Mouse (Mus musculus) midbrain, embryonic 11.5 days (tissue): ENCODE data around the gene Cfap100. TPM values are rescaled to one million over a fixed set of nuclear protein-coding genes. Genes with fewer than 3 reads are reported as not detected.

Experiments used
- ATAC-seq: fragments of 200-750 bp; cut with Nextera tagmentation; 2 replicates; pipeline ENCODE4 v1.8.0; 2017; ENCODE audit warnings: moderate TSS enrichment, moderate library complexity; ENCODE audit not compliant: low FRiP score
- DNase-seq: peaks from one replicate; pipeline ENCODE4 v3.0.0; 2015; ENCODE audit warnings: low spot score; ENCODE audit errors: missing footprints
- H3K27ac ChIP-seq: fragments of 300-500 bp; sonication (generic); 2 replicates; pipeline ENCODE4 v1.5.1; 2014; ENCODE audit warnings: low read depth, low read length
- H3K27me3 ChIP-seq: fragments of 300-500 bp; sonication (generic); 2 replicates; pipeline ENCODE4 v1.6.1; 2014; ENCODE audit warnings: mild to moderate bottlenecking, low read length, moderate library complexity, mixed read lengths; ENCODE audit not compliant: control insufficient read depth, insufficient read depth
- H3K36me3 ChIP-seq: fragments of 300-500 bp; sonication (generic); 2 replicates; pipeline ENCODE4 v1.6.1; 2014; ENCODE audit warnings: mild to moderate bottlenecking, low read length, moderate library complexity, mixed read lengths; ENCODE audit not compliant: control insufficient read depth, insufficient read depth
- H3K4me1 ChIP-seq: fragments of 300-500 bp; sonication (generic); 2 replicates; pipeline ENCODE4 v1.6.1; 2014; ENCODE audit warnings: low read length; ENCODE audit not compliant: control insufficient read depth, insufficient read depth
- H3K4me2 ChIP-seq: fragments of 300-500 bp; sonication (generic); 2 replicates; pipeline ENCODE4 v1.6.1; 2014; ENCODE audit warnings: mild to moderate bottlenecking, moderate library complexity
- H3K4me3 ChIP-seq: fragments of 300-500 bp; sonication (generic); 2 replicates; pipeline ENCODE4 v1.5.1; 2014; ENCODE audit warnings: low read depth, low read length
- H3K9ac ChIP-seq: fragments of 300-500 bp; sonication (generic); 2 replicates; pipeline ENCODE4 v1.6.1; 2014; ENCODE audit warnings: low read length
- H3K9me3 ChIP-seq: fragments of 300-500 bp; sonication (generic); 2 replicates; pipeline ENCODE4 v1.6.1; 2016; ENCODE audit warnings: low read length; ENCODE audit not compliant: control insufficient read depth
- WGBS: fragments of 180-500 bp; shearing (Covaris S2); extraction: QIAGEN DNeasy Blood & Tissue Kit; methylation state at CpG from one replicate; pipeline ENCODE4 v1.1.7; 2014; 5-methylcytosine and 5-hydroxymethylcytosine counted together
- polyA plus RNA-seq: library from polyadenylated mRNA; unstranded; fragments of >200 nt; fragmentation: Nextera tagmentation; extraction: Ambion mirVana; gene quantifications from 2 replicates; pipeline ENCODE4 v1.2.1, GENCODE M21; 2014

The Cfap100 gene
- polyA plus RNA-seq, 1 experiment from 2014 or later: 2.8 TPM

DNA sequence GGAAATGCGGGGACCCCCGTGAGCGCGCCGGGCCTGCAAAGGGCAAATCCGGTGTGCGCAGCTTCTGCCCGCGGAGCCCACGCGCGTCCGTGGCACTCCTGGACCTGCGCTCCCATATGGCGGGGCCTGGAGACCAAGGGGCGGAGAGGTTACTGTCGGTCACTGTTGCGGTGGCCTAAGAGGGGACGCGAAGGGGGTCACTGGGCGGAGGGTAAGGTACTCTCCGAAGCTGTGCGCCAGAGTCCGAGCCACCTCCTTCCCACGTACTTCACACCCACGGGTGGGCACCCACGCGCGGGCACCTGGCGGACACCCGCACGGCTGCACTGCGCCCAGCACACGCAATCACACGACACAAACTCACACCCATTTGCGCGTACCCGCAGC, 34.2 kb upstream of the Cfap100 start:
- H3K4me3 ChIP-seq: peak overlapping the region; percentile 61
- H3K4me1 ChIP-seq: peaks cover 14% of the 10 kb centered on the region
- no peaks in the 10 kb centered on the region for H3K9me3 ChIP-seq
- peak; percentile 88 for DNase-seq
- ATAC-seq: peak; percentile 61
- H3K36me3 ChIP-seq: no peaks in the 10 kb centered on the region
- H3K9ac ChIP-seq: peak overlapping the region; percentile 72
- H3K4me2 ChIP-seq: peak overlapping the region; percentile 100
- no peak overlapping the region for H3K27ac ChIP-seq
- H3K27me3 ChIP-seq: peaks cover 23% of the 10 kb centered on the region
- under 1% methylated on average over 31 of the region's 38 CpGs for WGBS

DNA sequence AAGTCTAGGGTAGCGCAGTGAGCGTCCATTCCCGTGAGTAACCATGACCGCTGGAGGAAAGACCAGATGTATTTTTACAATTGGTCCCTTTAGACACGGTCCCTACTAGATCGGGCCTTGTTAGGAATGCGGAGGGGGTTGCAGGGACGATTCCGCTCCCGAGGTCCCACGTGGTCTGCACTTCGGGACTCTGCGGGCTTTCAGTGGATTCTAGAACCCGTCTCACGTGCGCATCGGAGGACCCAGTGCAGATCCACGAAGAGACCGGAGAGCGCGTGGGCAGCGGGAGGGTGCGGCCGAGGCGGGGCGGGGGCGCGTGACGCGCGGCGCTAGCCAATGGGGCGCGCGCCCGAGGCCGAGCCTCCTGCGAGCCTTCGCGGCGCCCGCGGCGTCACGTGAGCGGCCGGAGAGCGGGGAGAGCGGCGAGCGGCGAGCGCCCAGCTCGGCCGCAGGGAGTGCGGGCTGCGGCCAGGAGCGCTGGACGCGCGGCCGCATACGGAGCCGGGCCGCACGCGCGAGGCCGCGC, 33.6 kb upstream of the Cfap100 start, which contains the start of gene Klf15:
Klf15 (plus strand) TSS at position 396 of the 526 bp plus-strand sequence.
- Histone ChIP-seq H3K27me3 (peaks cover 23% of the 10 kb centered on the region), H3K36me3 (no peaks in the 10 kb centered on the region), H3K9ac (peak within 1 kb of the TSS; percentile 72), H3K27ac (no peak within 1 kb of the TSS), H3K9me3 (no peaks in the 10 kb centered on the region), H3K4me2 (peak within 1 kb of the TSS; percentile 100), H3K4me3 (peak within 1 kb of the TSS; percentile 61), H3K4me1 (peaks cover 14% of the 10 kb centered on the region)
- DNase-seq (peak; percentile 97), ATAC-seq (peak; percentile 87)
- under 1% methylated on average over 70 of the region's 70 CpGs for WGBS

DNA sequence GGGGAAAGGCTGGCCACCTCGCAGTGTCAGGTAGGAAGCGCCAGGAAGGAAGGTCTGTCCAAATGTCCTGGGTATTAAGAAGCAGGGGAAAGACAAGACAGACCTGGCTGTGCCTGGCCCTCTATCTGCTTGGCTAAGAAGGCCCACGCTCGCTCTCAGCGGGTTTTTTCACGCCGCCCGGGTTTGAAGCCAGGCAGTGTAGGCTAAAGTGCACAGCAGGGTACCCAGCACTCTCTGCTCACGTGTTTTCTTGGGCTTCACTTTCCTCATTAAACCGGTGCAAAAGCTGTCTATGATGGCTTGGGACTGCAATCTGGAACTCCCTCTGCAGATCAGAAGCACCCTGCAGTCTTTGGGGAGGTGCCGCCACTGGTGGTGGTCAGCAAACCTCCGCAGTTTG, 33.2 kb upstream of the Cfap100 start:
- H3K9ac ChIP-seq: no peak overlapping the region; the same call in 1 of the 2 replicates
- H3K27ac ChIP-seq: no peak overlapping the region
- H3K4me1 ChIP-seq: peaks cover 14% of the 10 kb centered on the region
- peak; percentile 8 for ATAC-seq
- no peak for DNase-seq
- H3K36me3 ChIP-seq: no peaks in the 10 kb centered on the region
- peak overlapping the region; percentile 100 for H3K4me2 ChIP-seq
- WGBS: 10% methylated on average over 12 of the region's 12 CpGs
- no peaks in the 10 kb centered on the region for H3K9me3 ChIP-seq
- H3K27me3 ChIP-seq: peaks cover 23% of the 10 kb centered on the region
- H3K4me3 ChIP-seq: peak overlapping the region; percentile 61

DNA sequence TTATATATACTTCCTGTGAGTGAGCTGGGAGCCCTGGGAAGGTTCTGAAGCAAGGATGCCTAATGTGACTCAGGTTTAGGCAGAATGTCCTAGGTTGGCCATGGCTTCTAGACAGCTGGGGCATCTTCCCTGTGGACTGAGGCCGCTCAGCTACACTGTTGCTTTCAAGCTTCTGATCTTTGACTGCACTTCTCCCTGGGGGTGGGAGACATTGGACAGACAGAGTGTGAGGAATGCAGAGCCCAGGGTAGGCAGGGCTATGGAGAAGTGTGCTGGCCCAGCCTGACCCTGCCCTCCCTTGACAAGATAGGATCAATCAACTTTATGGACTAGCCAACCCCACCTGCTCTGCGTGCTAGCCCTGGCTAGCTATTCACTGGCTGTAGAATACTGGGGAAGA, 32.6 kb upstream of the Cfap100 start:
- H3K9ac ChIP-seq: no peak overlapping the region
- peaks cover 23% of the 10 kb centered on the region for H3K27me3 ChIP-seq
- H3K4me1 ChIP-seq: peaks cover 14% of the 10 kb centered on the region
- ATAC-seq (no peak), DNase-seq (no peak)
- no peak overlapping the region for H3K4me3 ChIP-seq
- H3K27ac ChIP-seq: no peak overlapping the region
- 58% methylated on average over 2 of the region's 2 CpGs for WGBS
- no peaks in the 10 kb centered on the region for H3K36me3 ChIP-seq
- no peak overlapping the region for H3K4me2 ChIP-seq
- no peaks in the 10 kb centered on the region for H3K9me3 ChIP-seq

DNA sequence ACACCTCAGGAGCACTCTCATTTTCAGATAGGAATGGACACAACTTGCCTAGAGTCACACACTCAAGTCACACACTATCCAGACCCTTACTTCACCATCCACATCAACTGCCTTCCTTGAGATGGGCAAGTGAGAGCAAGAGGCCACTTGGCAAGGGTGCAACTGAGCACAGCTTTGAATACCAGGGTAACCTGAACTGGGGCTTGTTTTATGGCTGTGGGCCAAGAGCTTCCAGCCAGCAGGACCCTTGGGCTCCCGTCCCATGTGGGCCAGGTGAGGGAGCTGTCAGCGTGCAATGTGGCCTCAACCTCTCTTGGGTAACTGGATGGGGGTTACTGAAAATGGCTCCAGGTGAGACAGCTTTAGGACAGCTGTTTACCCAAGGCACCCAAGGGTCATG, 28.8 kb upstream of the Cfap100 start:
- ATAC-seq (no peak), DNase-seq (no peak)
- no peaks in the 10 kb centered on the region for H3K9me3 ChIP-seq
- no peak overlapping the region for H3K27ac ChIP-seq
- H3K9ac ChIP-seq: no peak overlapping the region
- H3K4me2 ChIP-seq: no peak overlapping the region
- H3K36me3 ChIP-seq: no peaks in the 10 kb centered on the region
- peaks cover 17% of the 10 kb centered on the region for H3K27me3 ChIP-seq
- no peak overlapping the region for H3K4me3 ChIP-seq
- 85% methylated on average over 2 of the region's 2 CpGs for WGBS
- H3K4me1 ChIP-seq: no peaks in the 10 kb centered on the region; the same call in 1 of the 2 replicates

DNA sequence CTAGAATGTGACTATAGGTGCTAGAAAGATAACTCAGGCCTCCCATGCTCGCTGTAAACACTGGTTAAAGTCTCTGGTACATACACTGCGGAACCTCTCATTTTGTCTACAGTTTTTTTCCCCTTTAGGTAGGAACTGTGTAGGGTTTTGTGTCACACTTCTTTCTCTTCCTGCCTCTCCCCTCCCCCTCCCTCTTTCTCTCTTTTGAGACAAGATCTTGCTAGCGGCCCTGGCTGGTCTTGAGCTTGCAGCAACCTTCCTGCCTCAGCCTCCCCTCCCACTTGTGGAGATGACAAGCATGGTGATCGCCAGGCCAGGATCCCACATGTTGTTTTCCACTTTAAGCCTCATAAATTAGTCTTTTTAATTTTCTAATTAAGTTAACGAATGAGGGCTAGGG, 25.2 kb upstream of the Cfap100 start:
- 87% methylated on average over 5 of the region's 5 CpGs for WGBS
- H3K27me3 ChIP-seq: no peaks in the 10 kb centered on the region
- H3K4me3 ChIP-seq: no peak overlapping the region
- H3K4me2 ChIP-seq: no peak overlapping the region
- no peak for ATAC-seq
- H3K27ac ChIP-seq: no peak overlapping the region
- H3K36me3 ChIP-seq: no peaks in the 10 kb centered on the region
- H3K9me3 ChIP-seq: no peaks in the 10 kb centered on the region
- H3K9ac ChIP-seq: no peak overlapping the region
- no peak for DNase-seq
- H3K4me1 ChIP-seq: no peaks in the 10 kb centered on the region

DNA sequence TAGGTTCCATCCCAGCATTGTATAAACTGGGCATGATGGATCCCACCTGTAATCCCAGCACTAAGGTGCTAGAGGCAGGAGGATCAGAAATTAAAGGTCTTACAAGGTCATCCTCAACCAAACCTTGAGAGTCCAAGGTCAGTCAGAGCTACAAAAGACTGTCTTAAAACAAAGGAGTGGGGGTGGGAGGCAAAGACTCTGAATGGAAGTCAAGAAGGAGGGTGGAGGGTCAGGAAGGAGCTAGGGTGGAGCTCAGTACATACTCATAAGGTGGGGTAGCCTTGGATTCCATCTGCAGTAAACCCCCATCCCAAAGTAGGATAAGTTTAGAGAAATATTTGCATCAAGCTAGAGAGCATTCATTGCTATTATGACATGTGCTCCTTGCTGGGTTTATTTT, 24.0 kb upstream of the Cfap100 start:
- DNase-seq (no peak), ATAC-seq (no peak)
- H3K27ac ChIP-seq: no peak overlapping the region
- no peaks in the 10 kb centered on the region for H3K4me1 ChIP-seq
- H3K4me2 ChIP-seq: no peak overlapping the region
- H3K27me3 ChIP-seq: no peaks in the 10 kb centered on the region
- H3K36me3 ChIP-seq: no peaks in the 10 kb centered on the region
- no peaks in the 10 kb centered on the region for H3K9me3 ChIP-seq
- no peak overlapping the region for H3K4me3 ChIP-seq
- H3K9ac ChIP-seq: no peak overlapping the region

DNA sequence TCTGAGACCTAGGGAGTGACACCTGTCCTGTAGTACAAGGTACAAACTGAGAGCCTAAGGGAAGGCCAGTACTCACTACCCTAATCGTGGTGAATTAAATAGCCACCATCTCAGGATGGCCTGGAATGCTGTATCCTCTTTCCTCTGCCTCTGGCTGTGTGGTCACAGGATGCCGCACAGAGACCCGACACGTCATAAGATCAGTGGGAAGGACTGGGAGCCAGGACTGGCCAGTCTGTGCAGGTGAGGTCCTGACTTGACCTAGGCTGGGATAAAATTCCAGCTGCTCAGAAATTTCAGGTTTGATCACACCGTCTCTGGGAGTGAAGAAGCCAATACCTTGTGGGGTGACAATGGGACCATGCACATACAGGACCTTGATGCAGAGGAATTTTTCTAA, 22.9 kb upstream of the Cfap100 start:
- H3K9ac ChIP-seq: no peak overlapping the region
- no peak overlapping the region for H3K27ac ChIP-seq
- no peaks in the 10 kb centered on the region for H3K9me3 ChIP-seq
- no peaks in the 10 kb centered on the region for H3K36me3 ChIP-seq
- ATAC-seq: no peak
- no peak for DNase-seq
- H3K4me2 ChIP-seq: no peak overlapping the region
- peaks cover 9% of the 10 kb centered on the region for H3K4me1 ChIP-seq
- no peaks in the 10 kb centered on the region for H3K27me3 ChIP-seq
- WGBS: 86% methylated on average over 5 of the region's 5 CpGs
- no peak overlapping the region for H3K4me3 ChIP-seq

DNA sequence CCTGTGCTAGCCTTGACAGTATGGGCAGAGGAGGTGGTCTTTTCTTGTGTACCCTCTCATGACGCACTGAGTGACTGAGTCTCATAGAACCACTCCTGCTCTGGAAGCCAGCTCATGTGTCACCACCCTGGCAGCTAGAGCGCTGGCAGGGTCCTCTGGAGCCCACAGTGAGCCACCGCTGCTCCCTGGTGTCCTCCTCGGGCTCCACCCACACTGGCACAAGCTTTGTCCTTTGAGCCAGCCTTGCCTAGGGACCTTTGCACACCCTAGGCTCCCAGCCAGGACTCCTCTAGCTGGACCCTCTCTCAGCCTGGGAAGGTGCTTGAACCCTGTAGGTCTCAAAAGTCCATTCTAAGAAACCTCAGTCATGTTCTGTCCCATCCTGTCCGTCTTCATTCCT, 22.1 kb upstream of the Cfap100 start:
- WGBS: 81% methylated on average over 5 of the region's 5 CpGs
- Histone ChIP-seq H3K4me1 (peaks cover 9% of the 10 kb centered on the region), H3K4me2 (no peak overlapping the region), H3K36me3 (no peaks in the 10 kb centered on the region), H3K9me3 (no peaks in the 10 kb centered on the region), H3K9ac (no peak overlapping the region), H3K4me3 (no peak overlapping the region), H3K27me3 (no peaks in the 10 kb centered on the region), H3K27ac (no peak overlapping the region)
- DNase-seq (peak; percentile 37), ATAC-seq (no peak)
